Comparison of ENCODE assay signal across 9 mouse cellular contexts in the genomic region with DNA sequence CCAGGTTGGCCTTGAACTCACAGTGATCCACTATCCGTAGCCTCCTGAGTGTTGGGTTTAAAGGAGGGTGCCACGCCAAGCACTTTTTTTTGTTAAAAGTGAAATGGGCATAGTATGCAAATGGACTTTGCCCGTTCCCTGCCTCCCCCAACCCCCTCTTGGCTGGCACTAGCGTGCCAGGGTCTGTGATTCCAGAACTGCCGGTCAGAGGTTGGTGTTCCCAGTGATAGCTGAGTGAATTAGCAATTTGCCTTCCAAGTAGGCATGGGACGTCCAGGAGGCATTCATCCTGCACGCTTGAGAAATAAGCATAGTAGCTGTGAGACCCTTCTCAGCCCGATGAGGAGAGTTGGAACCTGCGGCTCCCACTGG. TPM values are rescaled to one million over a fixed set of nuclear protein-coding genes. Genes with fewer than 3 reads are reported as not detected.
A peak's percentile ranks its signal among the peaks of the same experiment; 100 is the strongest.
DNase-seq lines count a peak whose midpoint lies in the region; ATAC-seq lines count a peak whose summit lies in the region.
"Had no signal": no experiment of that assay in that cellular context is flagged by ENCODE, and none has a peak within 500 bp of the region (broad histone marks: within the 10 kb centered on the region; RNA-seq: fewer than 3 reads in every experiment).

No protein-coding gene starts in this region.

- WGBS in hindbrain, embryonic 12.5 days, result 41% methylated on average over 9 of the region's 9 CpGs
- 48% methylated on average over 9 of the region's 9 CpGs for WGBS in limb, embryonic 13.5 days
- 36% methylated on average over 9 of the region's 9 CpGs for WGBS in stomach, embryonic 16.5 days

- no peaks in the 10 kb centered on the region for H3K36me3 ChIP-seq in megakaryocyte, embryonic 14.5 days (replicated peaks; ENCODE audit: low read length)
- H3K36me3 ChIP-seq in hindbrain, embryonic 12.5 days, result no peaks in the 10 kb centered on the region
- peaks cover 9% of the 10 kb centered on the region; the same call in 1 of the 2 replicates for H3K36me3 ChIP-seq in limb, embryonic 13.5 days
- no peaks in the 10 kb centered on the region for H3K36me3 ChIP-seq in stomach, embryonic 16.5 days (ENCODE audit: control insufficient read depth, insufficient read depth, low read length)

- H3K9me3 ChIP-seq in megakaryocyte, embryonic 14.5 days, result no peaks in the 10 kb centered on the region
- H3K9me3 ChIP-seq in hindbrain, embryonic 12.5 days (replicated peaks), result no peaks in the 10 kb centered on the region
- no peaks in the 10 kb centered on the region for H3K9me3 ChIP-seq in limb, embryonic 13.5 days
- no peaks in the 10 kb centered on the region for H3K9me3 ChIP-seq in stomach, embryonic 16.5 days (replicated peaks; ENCODE audit: control insufficient read depth, low read length)

- ATAC-seq in megakaryocyte, adult 5-6 weeks (ENCODE audit: poor library complexity, severe bottlenecking), result no peak
- no peak for ATAC-seq in hindbrain, embryonic 12.5 days (ENCODE audit: low FRiP score)
- no peak for ATAC-seq in limb, embryonic 13.5 days (ENCODE audit: low FRiP score, low read depth)
- no peak for ATAC-seq in stomach, embryonic 16.5 days (ENCODE audit: insufficient read depth, low FRiP score)

- H3K27me3 ChIP-seq in megakaryocyte, embryonic 14.5 days (replicated peaks), result peaks cover 25% of the 10 kb centered on the region
- no peaks in the 10 kb centered on the region for H3K27me3 ChIP-seq in hindbrain, embryonic 12.5 days
- H3K27me3 ChIP-seq in limb, embryonic 13.5 days, result no peaks in the 10 kb centered on the region
- H3K27me3 ChIP-seq in stomach, embryonic 16.5 days (ENCODE audit: control insufficient read depth, insufficient read depth, low read length), result no peaks in the 10 kb centered on the region

- peak overlapping the region; percentile 92 for H3K4me3 ChIP-seq in megakaryocyte, embryonic 14.5 days (replicated peaks)
- H3K4me3 ChIP-seq in hindbrain, embryonic 12.5 days, result peak overlapping the region; percentile 54
- peak overlapping the region; percentile 76 for H3K4me3 ChIP-seq in limb, embryonic 13.5 days
- peak overlapping the region; percentile 77 for H3K4me3 ChIP-seq in stomach, embryonic 16.5 days (replicated peaks; ENCODE audit: low read length)

- DNase-seq in thymus, postnatal 25 days, result no peak
- no peak for DNase-seq in ovary, postnatal 36 days (ENCODE audit: low spot score)
- no peak for DNase-seq in cerebellum, postnatal 4 days (ENCODE audit: low spot score in 2 of 2)

- peak overlapping the region; percentile 64 for H3K4me2 ChIP-seq in hindbrain, embryonic 12.5 days (replicated peaks)
- peak overlapping the region; percentile 83 for H3K4me2 ChIP-seq in limb, embryonic 13.5 days (replicated peaks)
- peak overlapping the region; percentile 95 for H3K4me2 ChIP-seq in stomach, embryonic 16.5 days (ENCODE audit: low read depth, low read length)

- H3K4me1 ChIP-seq in megakaryocyte, embryonic 14.5 days, result peaks cover 13% of the 10 kb centered on the region
- 0 out of 2 replicates have a peak, but pooled peaks cover 3% of the 10 kb centered on the region for H3K4me1 ChIP-seq in hindbrain, embryonic 12.5 days
- H3K4me1 ChIP-seq in limb, embryonic 13.5 days, result peaks cover 7% of the 10 kb centered on the region
- H3K4me1 ChIP-seq in stomach, embryonic 16.5 days (ENCODE audit: control insufficient read depth, insufficient read depth, low read length), result peaks cover 8% of the 10 kb centered on the region; the same call in 1 of the 2 replicates

- H3K9ac ChIP-seq in hindbrain, embryonic 12.5 days, result peak overlapping the region; percentile 64; the same call in 1 of the 2 replicates
- peak overlapping the region; percentile 86 for H3K9ac ChIP-seq in limb, embryonic 13.5 days
- H3K9ac ChIP-seq in stomach, embryonic 16.5 days (ENCODE audit: low read length), result peak overlapping the region; percentile 81

- H3K27ac ChIP-seq in hindbrain, embryonic 12.5 days, result no peak overlapping the region
- no peak overlapping the region for H3K27ac ChIP-seq in limb, embryonic 13.5 days
- no peak overlapping the region for H3K27ac ChIP-seq in stomach, embryonic 16.5 days (ENCODE audit: low read length)

RNA-seq across cellular contexts. Expression of a gene that starts 0.9 kb away (rescaled TPM):
- 0.09 and 0.70 TPM in 2 replicates for polyA plus RNA-seq in megakaryocyte, embryonic 14.5 days (2012; ENCODE audit: insufficient read depth, low replicate concordance)
- total RNA-seq in megakaryocyte, adult 5-6 weeks (2015), result 0.60 and 1.7 TPM in 2 replicates
- 0.89 and 1.9 TPM in 2 replicates for total RNA-seq in megakaryocyte, adult 5-6 weeks (2017)
- polyA plus RNA-seq in hindbrain, embryonic 12.5 days (2016; fragmentation: Nextera tagmentation; extraction: Ambion mirVana), result 4.7 and 4.9 TPM in 2 replicates
- polyA plus RNA-seq in limb, embryonic 13.5 days (2015; fragmentation: Nextera tagmentation; extraction: Ambion mirVana), result 6.2 and 6.4 TPM in 2 replicates
- polyA plus RNA-seq in stomach, embryonic 16.5 days (2015; fragmentation: Nextera tagmentation; extraction: Ambion mirVana), result 7.0 and 8.5 TPM in 2 replicates

RNA-seq across cellular contexts. Expression of a gene that starts 7.3 kb away (rescaled TPM):
- not detected in 2 replicates for polyA plus RNA-seq in megakaryocyte, embryonic 14.5 days (2012; ENCODE audit: insufficient read depth, low replicate concordance)
- not detected in 2 replicates for total RNA-seq in megakaryocyte, adult 5-6 weeks (2015)
- not detected in 2 replicates for total RNA-seq in megakaryocyte, adult 5-6 weeks (2017)
- polyA plus RNA-seq in hindbrain, embryonic 12.5 days (2016; fragmentation: Nextera tagmentation; extraction: Ambion mirVana), result not detected in 2 replicates
- 0.09 TPM in 1 of 2 replicates, not detected in the other for polyA plus RNA-seq in limb, embryonic 13.5 days (2015; fragmentation: Nextera tagmentation; extraction: Ambion mirVana)
- not detected in 2 replicates for polyA plus RNA-seq in stomach, embryonic 16.5 days (2015; fragmentation: Nextera tagmentation; extraction: Ambion mirVana)
- total RNA-seq: left cerebral cortex, postnatal 10 days had no signal

RNA-seq across cellular contexts. Expression of a gene that starts 16.8 kb away (rescaled TPM):
- polyA plus RNA-seq in megakaryocyte, embryonic 14.5 days (2012; ENCODE audit: insufficient read depth, low replicate concordance), result 17.6 and 38.2 TPM in 2 replicates
- 91.9 and 92.2 TPM in 2 replicates for total RNA-seq in megakaryocyte, adult 5-6 weeks (2015)
- total RNA-seq in megakaryocyte, adult 5-6 weeks (2017), result 61.1 and 62.7 TPM in 2 replicates
- polyA plus RNA-seq in hindbrain, embryonic 12.5 days (2016; fragmentation: Nextera tagmentation; extraction: Ambion mirVana), result 6.3 and 7.6 TPM in 2 replicates
- polyA plus RNA-seq in limb, embryonic 13.5 days (2015; fragmentation: Nextera tagmentation; extraction: Ambion mirVana), result 14.1 and 15.7 TPM in 2 replicates
- 43.2 and 46.7 TPM in 2 replicates for polyA plus RNA-seq in stomach, embryonic 16.5 days (2015; fragmentation: Nextera tagmentation; extraction: Ambion mirVana)

RNA-seq across cellular contexts. Expression of a gene that starts 18.6 kb away (rescaled TPM):
- polyA plus RNA-seq in megakaryocyte, embryonic 14.5 days (2012; ENCODE audit: insufficient read depth, low replicate concordance), result 77.2 and 206 TPM in 2 replicates
- 31.9 and 37.2 TPM in 2 replicates for total RNA-seq in megakaryocyte, adult 5-6 weeks (2015)
- 27.4 and 32.5 TPM in 2 replicates for total RNA-seq in megakaryocyte, adult 5-6 weeks (2017)
- polyA plus RNA-seq in hindbrain, embryonic 12.5 days (2016; fragmentation: Nextera tagmentation; extraction: Ambion mirVana), result 82.4 and 87.1 TPM in 2 replicates
- 104 TPM in 2 replicates for polyA plus RNA-seq in limb, embryonic 13.5 days (2015; fragmentation: Nextera tagmentation; extraction: Ambion mirVana)
- polyA plus RNA-seq in stomach, embryonic 16.5 days (2015; fragmentation: Nextera tagmentation; extraction: Ambion mirVana), result 131 and 139 TPM in 2 replicates

RNA-seq across cellular contexts. Expression of a gene that starts 35.8 kb away (rescaled TPM):
- polyA plus RNA-seq in megakaryocyte, embryonic 14.5 days (2012; ENCODE audit: insufficient read depth, low replicate concordance), result 5.3 and 8.2 TPM in 2 replicates
- total RNA-seq in megakaryocyte, adult 5-6 weeks (2015), result 14.3 and 16.8 TPM in 2 replicates
- total RNA-seq in megakaryocyte, adult 5-6 weeks (2017), result 35.1 and 36.9 TPM in 2 replicates
- 18.9 and 19.6 TPM in 2 replicates for polyA plus RNA-seq in hindbrain, embryonic 12.5 days (2016; fragmentation: Nextera tagmentation; extraction: Ambion mirVana)
- polyA plus RNA-seq in limb, embryonic 13.5 days (2015; fragmentation: Nextera tagmentation; extraction: Ambion mirVana), result 11.0 and 11.9 TPM in 2 replicates
- 11.7 TPM in 2 replicates for polyA plus RNA-seq in stomach, embryonic 16.5 days (2015; fragmentation: Nextera tagmentation; extraction: Ambion mirVana)
